Mouse (Mus musculus): ENCODE results near the gene Tjp2. TPM values are rescaled to one million over a fixed set of nuclear protein-coding genes. Genes with fewer than 3 reads are reported as not detected.

Gene Tjp2
- polyA plus RNA-seq, 1 experiment from 2014 or later, result 4.1 TPM

- peaks cover 6% of the 10 kb centered on the region; the same call in 1 of the 2 replicates for H3K4me1 ChIP-seq (ENCODE audit: insufficient read depth)
- no peak for TF ChIP-seq CTCF (IDR thresholded peaks at IDR 0.05; ENCODE audit: low read depth)
- no peak for TF ChIP-seq EP300 (IDR thresholded peaks at IDR 0.05; ENCODE audit: low read depth)
- ATAC-seq (no peak), DNase-seq (no peak)
- no peak overlapping the region for H3K4me2 ChIP-seq (ENCODE audit: low read depth, low read length)
- H3K4me3 ChIP-seq (ENCODE audit: low read depth, low read length), result no peak overlapping the region
- no peaks in the 10 kb centered on the region for H3K27me3 ChIP-seq (ENCODE audit: insufficient read depth, low read length)
- WGBS (ENCODE audit: insufficient replicate concordance), result 87% methylated on average over 15 of the region's 15 CpGs
- no peak overlapping the region for H3K27ac ChIP-seq (ENCODE audit: low read depth)
- H3K9me3 ChIP-seq (ENCODE audit: low read length), result no peaks in the 10 kb centered on the region
- no peak overlapping the region for H3K9ac ChIP-seq (replicated peaks)
- no peaks in the 10 kb centered on the region for H3K36me3 ChIP-seq (replicated peaks; ENCODE audit: insufficient read depth, low read length)
These were observed 15.3 kb downstream of the Tjp2 start for GRCm38 (mm10) chr19:24209516-24209915.

GRCm38 (mm10) chr19:24207967-24208366, 16.9 kb downstream of the Tjp2 start:
- H3K9ac ChIP-seq (replicated peaks), result no peak overlapping the region
- WGBS (ENCODE audit: insufficient replicate concordance), result 78% methylated on average over 1 of the region's 1 CpGs

GRCm38 (mm10) chr19:24205001-24205400, 19.8 kb downstream of the Tjp2 start:
- Histone ChIP-seq H3K4me1 (ENCODE audit: insufficient read depth) (no peaks in the 10 kb centered on the region), H3K27ac (ENCODE audit: low read depth) (no peak overlapping the region), H3K27me3 (ENCODE audit: insufficient read depth, low read length) (no peaks in the 10 kb centered on the region), H3K9ac (replicated peaks) (no peak overlapping the region), H3K9me3 (ENCODE audit: low read length) (no peaks in the 10 kb centered on the region), H3K4me2 (ENCODE audit: low read depth, low read length) (no peak overlapping the region), H3K36me3 (replicated peaks; ENCODE audit: insufficient read depth, low read length) (no peaks in the 10 kb centered on the region), H3K4me3 (ENCODE audit: low read depth, low read length) (no peak overlapping the region)
- 47% methylated on average over 1 of the region's 1 CpGs for WGBS (ENCODE audit: insufficient replicate concordance)
- no peak for TF ChIP-seq CTCF (IDR thresholded peaks at IDR 0.05; ENCODE audit: low read depth)
- TF ChIP-seq EP300 (IDR thresholded peaks at IDR 0.05; ENCODE audit: low read depth), result no peak
- DNase-seq (no peak), ATAC-seq (no peak)

More at GRCm38 (mm10) chr19:24207967-24208366, 16.9 kb downstream of the Tjp2 start:
- DNase-seq (no peak), ATAC-seq (no peak)
- H3K36me3 ChIP-seq (replicated peaks; ENCODE audit: insufficient read depth, low read length), result no peaks in the 10 kb centered on the region
- TF ChIP-seq EP300 (IDR thresholded peaks at IDR 0.05; ENCODE audit: low read depth), result no peak
- no peak for TF ChIP-seq CTCF (IDR thresholded peaks at IDR 0.05; ENCODE audit: low read depth)
- no peak overlapping the region for H3K4me2 ChIP-seq (ENCODE audit: low read depth, low read length)
- H3K4me1 ChIP-seq (ENCODE audit: insufficient read depth), result peaks cover 6% of the 10 kb centered on the region; the same call in 1 of the 2 replicates
- H3K27ac ChIP-seq (ENCODE audit: low read depth), result no peak overlapping the region
- H3K9me3 ChIP-seq (ENCODE audit: low read length), result no peaks in the 10 kb centered on the region
- H3K27me3 ChIP-seq (ENCODE audit: insufficient read depth, low read length), result no peaks in the 10 kb centered on the region
- H3K4me3 ChIP-seq (ENCODE audit: low read depth, low read length), result no peak overlapping the region

GRCm38 (mm10) chr19:24201848-24202247, 23.0 kb downstream of the Tjp2 start:
- Histone ChIP-seq H3K4me1 (ENCODE audit: insufficient read depth) (no peaks in the 10 kb centered on the region), H3K27me3 (ENCODE audit: insufficient read depth, low read length) (no peaks in the 10 kb centered on the region), H3K4me3 (ENCODE audit: low read depth, low read length) (no peak overlapping the region), H3K36me3 (replicated peaks; ENCODE audit: insufficient read depth, low read length) (no peaks in the 10 kb centered on the region), H3K27ac (ENCODE audit: low read depth) (no peak overlapping the region), H3K9me3 (ENCODE audit: low read length) (no peaks in the 10 kb centered on the region), H3K4me2 (ENCODE audit: low read depth, low read length) (no peak overlapping the region), H3K9ac (replicated peaks) (no peak overlapping the region)
- no peak for TF ChIP-seq EP300 (IDR thresholded peaks at IDR 0.05; ENCODE audit: low read depth)
- TF ChIP-seq CTCF (IDR thresholded peaks at IDR 0.05; ENCODE audit: low read depth), result no peak
- 75% methylated on average over 5 of the region's 5 CpGs for WGBS (ENCODE audit: insufficient replicate concordance)
- ATAC-seq, result no peak
- DNase-seq, result no peak

GRCm38 (mm10) chr19:24200566-24200965, 24.3 kb downstream of the Tjp2 start:
- no peaks in the 10 kb centered on the region for H3K27me3 ChIP-seq (ENCODE audit: insufficient read depth, low read length)
- no peaks in the 10 kb centered on the region for H3K36me3 ChIP-seq (replicated peaks; ENCODE audit: insufficient read depth, low read length)
- no peaks in the 10 kb centered on the region for H3K9me3 ChIP-seq (ENCODE audit: low read length)
- ATAC-seq (no peak), DNase-seq (no peak)
- 83% methylated on average over 12 of the region's 12 CpGs for WGBS (ENCODE audit: insufficient replicate concordance)
- no peak overlapping the region for H3K4me3 ChIP-seq (ENCODE audit: low read depth, low read length)
- H3K9ac ChIP-seq (replicated peaks), result no peak overlapping the region
- TF ChIP-seq CTCF (IDR thresholded peaks at IDR 0.05; ENCODE audit: low read depth), result no peak
- TF ChIP-seq EP300 (IDR thresholded peaks at IDR 0.05; ENCODE audit: low read depth), result no peak
- H3K4me1 ChIP-seq (ENCODE audit: insufficient read depth), result no peaks in the 10 kb centered on the region
- H3K27ac ChIP-seq (ENCODE audit: low read depth), result no peak overlapping the region
- no peak overlapping the region for H3K4me2 ChIP-seq (ENCODE audit: low read depth, low read length)

DNA sequence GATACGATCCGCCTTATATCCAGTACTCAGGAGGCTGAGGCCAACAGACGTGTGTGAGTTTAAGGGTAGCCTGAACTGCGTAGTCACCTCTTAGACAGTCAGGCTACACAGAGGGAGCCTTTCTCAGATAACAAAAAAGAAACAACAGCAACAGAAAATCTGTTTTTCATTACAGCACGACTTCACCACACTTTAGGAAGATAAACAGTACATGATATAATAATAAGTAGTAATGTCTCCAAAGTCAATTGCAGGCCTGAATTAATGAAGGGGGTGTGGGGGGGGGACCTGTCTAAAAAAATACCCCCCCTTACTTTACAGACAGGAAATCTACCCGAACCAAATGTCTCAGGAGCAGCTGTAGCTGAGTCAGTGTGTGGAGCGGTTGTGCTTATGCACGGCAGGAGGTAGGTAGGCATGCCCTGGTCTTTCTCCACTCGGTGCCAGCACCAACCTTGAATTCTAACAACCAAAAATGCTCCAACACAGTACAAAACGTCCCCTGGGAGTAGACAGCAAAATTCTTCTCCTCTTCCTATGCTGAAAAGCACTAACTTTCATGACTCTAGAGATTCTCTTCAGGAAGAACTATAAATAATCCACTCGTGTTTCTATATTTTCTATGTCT, 26.0 kb downstream of the Tjp2 start:
- no peak overlapping the region for H3K9ac ChIP-seq (replicated peaks)
- ATAC-seq (no peak), DNase-seq (no peak)
- no peak overlapping the region for H3K4me2 ChIP-seq (ENCODE audit: low read depth, low read length)
- H3K4me1 ChIP-seq (ENCODE audit: insufficient read depth), result no peaks in the 10 kb centered on the region
- H3K9me3 ChIP-seq (ENCODE audit: low read length), result 0 out of 2 replicates have a peak, but pooled peaks cover 4% of the 10 kb centered on the region
- no peak overlapping the region for H3K27ac ChIP-seq (ENCODE audit: low read depth)
- TF ChIP-seq EP300 (IDR thresholded peaks at IDR 0.05; ENCODE audit: low read depth), result no peak
- TF ChIP-seq CTCF (IDR thresholded peaks at IDR 0.05; ENCODE audit: low read depth), result no peak
- no peaks in the 10 kb centered on the region for H3K36me3 ChIP-seq (replicated peaks; ENCODE audit: insufficient read depth, low read length)
- WGBS (ENCODE audit: insufficient replicate concordance), result 76% methylated on average over 11 of the region's 11 CpGs
- H3K27me3 ChIP-seq (ENCODE audit: insufficient read depth, low read length), result no peaks in the 10 kb centered on the region
- H3K4me3 ChIP-seq (ENCODE audit: low read depth, low read length), result no peak overlapping the region
